Mouse (Mus musculus): ENCODE results near the gene Mrpl24.
A peak's percentile ranks its signal among the peaks of the same experiment; 100 is the strongest.

Gene Mrpl24

GRCm38 (mm10) chr3:87910573-87911141 lies 8.6 kb upstream of the Mrpl24 start:
- peak; percentile 92 for DNase-seq

- DNase-seq, result no peak
Measured at GRCm38 (mm10) chr3:87913491-87913890, 5.8 kb upstream of the Mrpl24 start.

- no peak for DNase-seq
Measured at GRCm38 (mm10) chr3:87913891-87914290, 5.4 kb upstream of the Mrpl24 start.

GRCm38 (mm10) chr3:87916990-87917389 lies 2.3 kb upstream of the Mrpl24 start:
- DNase-seq, result no peak

- no peak for DNase-seq
Measured at GRCm38 (mm10) chr3:87918551-87918950, 755 bp upstream of the Mrpl24 start.

- DNase-seq, result no peak
Measured at GRCm38 (mm10) chr3:87920270-87920943, 1.1 kb downstream of the Mrpl24 start.

- no peak for DNase-seq
Measured at GRCm38 (mm10) chr3:87924996-87925395, 5.7 kb downstream of the Mrpl24 start.

- no peak for DNase-seq
Measured at GRCm38 (mm10) chr3:87927452-87927851, 8.1 kb downstream of the Mrpl24 start.

- DNase-seq, result no peak
Measured at GRCm38 (mm10) chr3:87929341-87930077, 10.2 kb downstream of the Mrpl24 start.

- DNase-seq, result peak; percentile 98
Measured at GRCm38 (mm10) chr3:87930078-87930795, 10.9 kb downstream of the Mrpl24 start, which contains the start of the genes Isg20l2 and Rrnad1. TSS of gene Isg20l2 (plus strand) at chr3:87930314. TSS of gene Rrnad1 (minus strand) at chr3:87930717.

- no peak for DNase-seq
Measured at GRCm38 (mm10) chr3:87934026-87934425, 14.7 kb downstream of the Mrpl24 start.

GRCm38 (mm10) chr3:87934501-87934900 lies 15.2 kb downstream of the Mrpl24 start:
- no peak for DNase-seq

- DNase-seq, result peak; percentile 36
Measured at GRCm38 (mm10) chr3:87935201-87935600, 15.9 kb downstream of the Mrpl24 start.

- DNase-seq, result peak; percentile 81
Measured at GRCm38 (mm10) chr3:87935776-87936175, 16.5 kb downstream of the Mrpl24 start.

- DNase-seq, result no peak
Measured at GRCm38 (mm10) chr3:87940611-87941010, 21.3 kb downstream of the Mrpl24 start.

GRCm38 (mm10) chr3:87942471-87942870 lies 23.2 kb downstream of the Mrpl24 start:
- DNase-seq, result no peak

- no peak for DNase-seq
Measured at GRCm38 (mm10) chr3:87943586-87943985, 24.3 kb downstream of the Mrpl24 start.

- no peak for DNase-seq
Measured at GRCm38 (mm10) chr3:87944838-87945600, 25.7 kb downstream of the Mrpl24 start.

- DNase-seq, result no peak
Measured at GRCm38 (mm10) chr3:87945781-87946540, 26.7 kb downstream of the Mrpl24 start.

- no peak for DNase-seq
Measured at GRCm38 (mm10) chr3:87946541-87946860, 27.2 kb downstream of the Mrpl24 start.

- no peak for DNase-seq
Measured at GRCm38 (mm10) chr3:87947056-87947810, 27.9 kb downstream of the Mrpl24 start.
